Comparison of ENCODE assay signal across 11 mouse cellular contexts in the genomic region with DNA sequence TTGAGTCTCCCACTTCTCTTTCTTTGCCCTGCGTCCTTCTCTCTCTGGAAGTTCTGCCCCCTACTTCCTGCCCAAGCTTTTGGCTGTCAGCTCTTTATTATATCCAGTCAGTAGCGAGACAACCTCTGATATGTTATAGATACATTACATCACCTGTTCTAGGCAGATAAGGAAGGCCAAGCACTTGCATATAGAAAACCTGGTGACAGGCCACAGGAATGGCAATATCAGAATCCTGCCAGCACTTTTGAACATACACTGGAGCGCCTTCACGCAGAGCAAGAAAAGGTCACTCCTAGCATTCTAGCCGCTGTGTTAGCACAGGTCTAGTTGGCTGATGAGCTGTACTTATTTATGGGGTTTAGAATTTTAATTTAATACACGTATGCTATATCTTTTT.
A peak's percentile ranks its signal among the peaks of the same experiment; 100 is the strongest.
DNase-seq lines count a peak whose midpoint lies in the region; ATAC-seq and TF ChIP-seq lines count a peak whose summit lies in the region.
"Had no signal": no experiment of that assay in that cellular context is flagged by ENCODE, and none has a peak within 500 bp of the region (broad histone marks: within the 10 kb centered on the region; RNA-seq: fewer than 3 reads in every experiment).

No protein-coding gene starts in this region.

- no peaks in the 10 kb centered on the region for H3K36me3 ChIP-seq in embryonic facial prominence, embryonic 13.5 days
- peaks cover 16% of the 10 kb centered on the region for H3K36me3 ChIP-seq in embryonic facial prominence, embryonic 10.5 days (replicated peaks)
- H3K36me3 ChIP-seq in limb, embryonic 15.5 days: no peaks in the 10 kb centered on the region
- no peaks in the 10 kb centered on the region for H3K36me3 ChIP-seq in stomach, embryonic 15.5 days
- H3K36me3 ChIP-seq: G1E; midbrain, embryonic 15.5 days had no signal

- no peak for TF ChIP-seq CTCF in layer of hippocampus, adult 2 months (conservative IDR thresholded peaks at IDR 0.05)

- H3K27me3 ChIP-seq in embryonic facial prominence, embryonic 13.5 days: no peaks in the 10 kb centered on the region
- H3K27me3 ChIP-seq in embryonic facial prominence, embryonic 10.5 days (replicated peaks; ENCODE audit: low read depth, poor library complexity, severe bottlenecking): no peaks in the 10 kb centered on the region
- no peaks in the 10 kb centered on the region for H3K27me3 ChIP-seq in limb, embryonic 15.5 days
- H3K27me3 ChIP-seq in stomach, embryonic 15.5 days (replicated peaks): no peaks in the 10 kb centered on the region
- H3K27me3 ChIP-seq: midbrain, embryonic 15.5 days had no signal

- DNase-seq in embryonic facial prominence, embryonic 10.5 days (ENCODE audit: low spot score): no peak
- DNase-seq in layer of hippocampus, adult 2 months (ENCODE audit: low spot score in 2 of 2): no peak
- no peak for DNase-seq in layer of hippocampus, postnatal 14 days (ENCODE audit: low spot score in 2 of 2)
- DNase-seq in lung, postnatal 10 days: no peak

- H3K4me1 ChIP-seq in embryonic facial prominence, embryonic 13.5 days: peaks cover 44% of the 10 kb centered on the region
- H3K4me1 ChIP-seq in embryonic facial prominence, embryonic 10.5 days: peaks cover 33% of the 10 kb centered on the region
- peaks cover 46% of the 10 kb centered on the region for H3K4me1 ChIP-seq in limb, embryonic 15.5 days
- peaks cover 21% of the 10 kb centered on the region for H3K4me1 ChIP-seq in stomach, embryonic 15.5 days
- H3K4me1 ChIP-seq: midbrain, embryonic 15.5 days had no signal

- no peak overlapping the region for H3K9ac ChIP-seq in embryonic facial prominence, embryonic 13.5 days
- H3K9ac ChIP-seq in limb, embryonic 15.5 days: no peak overlapping the region
- no peak overlapping the region for H3K9ac ChIP-seq in stomach, embryonic 15.5 days
- H3K9ac ChIP-seq: midbrain, embryonic 15.5 days had no signal

- no peak overlapping the region for H3K4me3 ChIP-seq in embryonic facial prominence, embryonic 13.5 days
- H3K4me3 ChIP-seq in embryonic facial prominence, embryonic 10.5 days: no peak overlapping the region
- H3K4me3 ChIP-seq in layer of hippocampus, adult 2 months: no peak overlapping the region
- no peak overlapping the region for H3K4me3 ChIP-seq in limb, embryonic 15.5 days
- no peak overlapping the region for H3K4me3 ChIP-seq in stomach, embryonic 15.5 days (replicated peaks)
- H3K4me3 ChIP-seq: midbrain, embryonic 15.5 days had no signal

- peak overlapping the region; percentile 35; the same call in 1 of the 2 replicates for H3K27ac ChIP-seq in embryonic facial prominence, embryonic 13.5 days
- no peak overlapping the region for H3K27ac ChIP-seq in embryonic facial prominence, embryonic 10.5 days (replicated peaks)
- peak overlapping the region; percentile 53 for H3K27ac ChIP-seq in layer of hippocampus, adult 2 months
- peak overlapping the region; percentile 75 for H3K27ac ChIP-seq in limb, embryonic 15.5 days
- peak overlapping the region; percentile 42; the same call in 1 of the 2 replicates for H3K27ac ChIP-seq in stomach, embryonic 15.5 days
- H3K27ac ChIP-seq: midbrain, embryonic 15.5 days had no signal

- H3K9me3 ChIP-seq in embryonic facial prominence, embryonic 13.5 days: no peaks in the 10 kb centered on the region
- no peaks in the 10 kb centered on the region for H3K9me3 ChIP-seq in embryonic facial prominence, embryonic 10.5 days
- no peaks in the 10 kb centered on the region for H3K9me3 ChIP-seq in limb, embryonic 15.5 days
- no peaks in the 10 kb centered on the region for H3K9me3 ChIP-seq in stomach, embryonic 15.5 days
- H3K9me3 ChIP-seq: G1E; midbrain, embryonic 15.5 days had no signal

- no peak for ATAC-seq in embryonic facial prominence, embryonic 13.5 days (ENCODE audit: insufficient number of reproducible peaks, insufficient read depth, low FRiP score, low TSS enrichment, low read depth)
- ATAC-seq in limb, embryonic 15.5 days (ENCODE audit: insufficient number of reproducible peaks, low FRiP score, low TSS enrichment, low read depth): peak; percentile 28; the same call in 1 of the 2 replicates
- no peak for ATAC-seq in stomach, embryonic 15.5 days (ENCODE audit: insufficient read depth, low FRiP score, low read depth)
- ATAC-seq in erythroblast, adult 5-6 weeks (replicated peaks; ENCODE audit: low FRiP score, poor library complexity, severe bottlenecking): no peak
- ATAC-seq: forebrain, embryonic 14.5 days; midbrain, embryonic 15.5 days had no signal

- 74% methylated on average over 6 of the region's 6 CpGs for WGBS in embryonic facial prominence, embryonic 13.5 days
- 85% methylated on average over 6 of the region's 6 CpGs for WGBS in embryonic facial prominence, embryonic 10.5 days
- 53% methylated on average over 6 of the region's 6 CpGs for WGBS in limb, embryonic 15.5 days
- WGBS in stomach, embryonic 15.5 days: 54% methylated on average over 6 of the region's 6 CpGs

- H3K4me2 ChIP-seq in embryonic facial prominence, embryonic 13.5 days: no peak overlapping the region
- no peak overlapping the region for H3K4me2 ChIP-seq in limb, embryonic 15.5 days
- H3K4me2 ChIP-seq in stomach, embryonic 15.5 days: no peak overlapping the region
- H3K4me2 ChIP-seq: midbrain, embryonic 15.5 days had no signal
